Mouse (Mus musculus) lung, postnatal 0 days (tissue): ENCODE data around the gene Adck1.

Source experiments
- CTCF ChIP-seq: IDR thresholded peaks from 2 replicates; pipeline ENCODE4 v1.5.1; 2016; ENCODE audit warnings: antibody characterized with exemption, mild to moderate bottlenecking
- EP300 ChIP-seq: IDR thresholded peaks from 2 replicates; pipeline ENCODE4 v1.6.1; 2016; ENCODE audit warnings: antibody characterized with exemption, mild to moderate bottlenecking, control low read depth

DNA sequence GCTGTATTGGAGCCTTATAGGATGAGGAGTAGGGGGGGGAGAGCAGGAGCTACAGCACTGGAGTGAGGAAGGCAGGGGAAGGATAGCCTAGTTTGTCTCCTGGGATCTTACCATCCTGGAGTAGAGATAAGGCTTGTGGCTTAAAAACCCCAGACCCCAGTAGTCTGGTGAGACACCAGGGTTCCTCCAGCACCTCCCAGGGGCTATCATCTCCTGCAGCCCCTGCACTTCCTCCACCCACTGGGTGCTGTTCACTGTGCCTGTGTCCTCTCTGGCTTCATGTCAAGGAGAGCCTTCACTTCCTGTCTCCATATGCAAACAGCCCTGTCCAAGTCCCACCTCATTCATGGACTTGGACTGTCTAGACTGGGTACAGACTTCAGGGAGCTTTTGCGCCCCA is 96.7 kb downstream of the Adck1 start:
- TF ChIP-seq CTCF: no peak
- TF ChIP-seq EP300: no peak
